Mouse (Mus musculus): ENCODE results near the gene Rufy2. TPM values are rescaled to one million over a fixed set of nuclear protein-coding genes. Genes with fewer than 3 reads are reported as not detected.

Gene Rufy2
- total and polyA plus RNA-seq, 3 experiments, result 1.8 to 2.6 TPM; not detected in 1

DNA sequence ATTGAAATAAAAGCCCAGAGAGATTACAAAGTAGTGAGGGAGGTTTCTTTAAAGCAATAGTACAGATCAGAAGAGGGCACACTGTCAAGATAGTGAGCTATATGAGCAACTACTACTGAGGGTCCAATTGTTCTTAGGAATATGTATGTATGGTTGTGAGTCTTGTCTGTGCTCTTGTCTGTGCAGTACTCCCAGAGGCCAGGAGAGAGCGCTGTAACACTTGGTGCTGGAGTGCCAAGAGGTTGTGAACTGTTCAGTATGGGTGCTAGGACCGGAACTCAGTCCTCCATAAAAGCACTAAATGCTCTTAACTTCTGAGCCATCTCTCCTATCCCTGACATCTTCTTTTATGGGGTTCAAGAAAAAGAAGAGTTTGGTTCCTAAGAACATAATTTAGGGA, 74.6 kb downstream of the Rufy2 start:
- Histone ChIP-seq H3K36me3 (ENCODE audit: control insufficient read depth in 1 of 2, insufficient read depth in 2 of 2, low read length in 2 of 2) (no peaks in the 10 kb centered on the region), H3K27me3 (ENCODE audit: control insufficient read depth in 1 of 2, insufficient read depth in 2 of 2, low read length in 2 of 2) (no peaks in the 10 kb centered on the region; a peak in 1 of 4 replicates), H3K4me3 (ENCODE audit: control insufficient read depth in 1 of 2, insufficient read depth in 1 of 2, low read depth in 2 of 2, low read length in 2 of 2) (no peak overlapping the region), H3K9ac (ENCODE audit: control insufficient read depth, low read depth, low read length, poor library complexity, severe bottlenecking) (no peak overlapping the region), H3K79me2 (ENCODE audit: control insufficient read depth, insufficient read depth, low read length, poor library complexity) (no peaks in the 10 kb centered on the region), H3K4me1 (ENCODE audit: control insufficient read depth in 1 of 2, insufficient read depth in 2 of 2, low read length in 2 of 2) (no peaks in the 10 kb centered on the region), H3K9me3 (replicated peaks; ENCODE audit: insufficient read depth, low read length) (no peaks in the 10 kb centered on the region), H3K27ac (ENCODE audit: control insufficient read depth, low read depth, low read length) (no peak overlapping the region)
- peak; percentile 34 for DNase-seq (ENCODE audit: low read depth, low spot score)
- no peak for TF ChIP-seq HCFC1 (IDR thresholded peaks at IDR 0.05; ENCODE audit: low read depth, low read length)
- TF ChIP-seq ZKSCAN1 (IDR thresholded peaks at IDR 0.05; ENCODE audit: low read depth, low read length), result no peak
- TF ChIP-seq EP300 (IDR thresholded peaks at IDR 0.05; ENCODE audit: low read depth in 1 of 2, low read length in 2 of 2), result no peak
- TF ChIP-seq ZMIZ1 (IDR thresholded peaks at IDR 0.05; ENCODE audit: low read depth, low read length), result no peak
- no peak for TF ChIP-seq KAT2A (conservative IDR thresholded peaks at IDR 0.05; ENCODE audit: low read depth, low read length)
- no peak for TF ChIP-seq TBP (IDR thresholded peaks at IDR 0.05; ENCODE audit: low read depth, low read length)
- no peak for TF ChIP-seq SIN3A (IDR thresholded peaks at IDR 0.05; ENCODE audit: low read length)
- no peak for TF ChIP-seq ELF1 (IDR thresholded peaks at IDR 0.05; ENCODE audit: low read depth, low read length)
- TF ChIP-seq MYB (IDR thresholded peaks at IDR 0.05; ENCODE audit: low read depth, low read length), result no peak
- no peak for TF ChIP-seq MEF2A (IDR thresholded peaks at IDR 0.05; ENCODE audit: extremely low read depth, insufficient replicate concordance, low read depth, low read length, poor library complexity, severe bottlenecking)
- TF ChIP-seq NRF1 (IDR thresholded peaks at IDR 0.05; ENCODE audit: insufficient read depth, low read depth, low read length, poor library complexity, severe bottlenecking), result no peak
- TF ChIP-seq CTCF (IDR thresholded peaks at IDR 0.05 in 2 of 3, conservative IDR thresholded peaks at IDR 0.05 in 1 of 3; ENCODE audit: control insufficient read depth in 1 of 3, insufficient read depth in 1 of 3, low read depth in 2 of 3, low read length in 3 of 3, poor library complexity in 1 of 3, severe bottlenecking in 1 of 3), result peak; percentile 30 to 49 (median 44)
- no peak for TF ChIP-seq CHD1 (IDR thresholded peaks at IDR 0.05; ENCODE audit: low read depth, low read length)
- no peak for TF ChIP-seq POLR2AphosphoS5 (IDR thresholded peaks at IDR 0.05; ENCODE audit: borderline replicate concordance, low read depth, low read length)
- TF ChIP-seq E2F4 (IDR thresholded peaks at IDR 0.05; ENCODE audit: borderline replicate concordance, low read depth, low read length), result no peak
- no peak for TF ChIP-seq CHD2 (IDR thresholded peaks at IDR 0.05; ENCODE audit: low read length)
- no peak for TF ChIP-seq MAZ (IDR thresholded peaks at IDR 0.05; ENCODE audit: low read depth, low read length)
- no peak for TF ChIP-seq TAL1 (IDR thresholded peaks at IDR 0.05; ENCODE audit: low read length)
- no peak for TF ChIP-seq JUND (IDR thresholded peaks at IDR 0.05; ENCODE audit: low read depth, low read length)
- no peak for TF ChIP-seq GATA1 (IDR thresholded peaks at IDR 0.05; ENCODE audit: low read depth, low read length)
- TF ChIP-seq USF2 (IDR thresholded peaks at IDR 0.05; ENCODE audit: borderline replicate concordance in 1 of 2, insufficient read depth in 1 of 2, low read depth in 1 of 2, low read length in 2 of 2), result no peak
- TF ChIP-seq GABPA (IDR thresholded peaks at IDR 0.05; ENCODE audit: low read depth, low read length), result no peak
- no peak for TF ChIP-seq TCF12 (IDR thresholded peaks at IDR 0.05; ENCODE audit: low read depth, low read length)
- TF ChIP-seq RAD21 (IDR thresholded peaks at IDR 0.05; ENCODE audit: low read depth, low read length), result peak; percentile 20
- no peak for TF ChIP-seq MAFK (IDR thresholded peaks at IDR 0.05; ENCODE audit: borderline replicate concordance, low read depth, low read length)
- peak; percentile 33 for TF ChIP-seq SMC3 (IDR thresholded peaks at IDR 0.05; ENCODE audit: low read depth, low read length)
- TF ChIP-seq MAX (IDR thresholded peaks at IDR 0.05; ENCODE audit: low read length), result no peak
